Mouse (Mus musculus) CH12.LX (cell line): ENCODE measurements around the gene Peli3.

Source experiments
- CTCF ChIP-seq, 2 experiments: IDR thresholded peaks in 1 of 2; conservative IDR thresholded peaks in 1 of 2; 2 replicates each; pipeline ENCODE4 v1.5.1; 2011 to 2012; ENCODE audit warnings: low read depth in 2 of 2, low read length in 2 of 2, improper control_type of control experiment in 1 of 2, inconsistent platforms in 1 of 2, mild to moderate bottlenecking in 1 of 2, moderate library complexity in 1 of 2
- GABPA ChIP-seq: IDR thresholded peaks from 2 replicates; pipeline ENCODE4 v1.6.1; 2012; ENCODE audit warnings: low read depth, low read length, improper control_type of control experiment, inconsistent platforms; ENCODE audit not compliant: insufficient replicate concordance
- MAFK ChIP-seq: IDR thresholded peaks from 2 replicates; pipeline ENCODE4 v1.6.1; 2011; ENCODE audit warnings: low read length, improper control_type of control experiment; ENCODE audit not compliant: insufficient replicate concordance
- MAX ChIP-seq: IDR thresholded peaks from 2 replicates; pipeline ENCODE4 v1.6.1; 2011; ENCODE audit warnings: low read length, improper control_type of control experiment
- MEF2A ChIP-seq: IDR thresholded peaks from 2 replicates; pipeline ENCODE4 v1.6.1; 2014; ENCODE audit warnings: low read depth, mild to moderate bottlenecking, inconsistent platforms, low read length, improper control_type of control experiment, borderline replicate concordance
- PAX5 ChIP-seq: IDR thresholded peaks from 2 replicates; pipeline ENCODE4 v1.6.1; 2012; ENCODE audit warnings: low read length, inconsistent platforms, mixed read lengths
- POLR2A ChIP-seq: IDR thresholded peaks from 2 replicates; pipeline ENCODE4 v1.6.1; 2011; ENCODE audit warnings: low read depth, mild to moderate bottlenecking, improper control_type of control experiment, low read length
- POLR2AphosphoS2 ChIP-seq: IDR thresholded peaks from 2 replicates; pipeline ENCODE4 v1.6.1; 2011; ENCODE audit warnings: low read depth, low read length, improper control_type of control experiment
- RAD21 ChIP-seq: IDR thresholded peaks from 2 replicates; pipeline ENCODE4 v1.6.1; 2011; ENCODE audit warnings: low read depth, mild to moderate bottlenecking, low read length, improper control_type of control experiment, moderate library complexity
- TCF12 ChIP-seq: IDR thresholded peaks from 2 replicates; pipeline ENCODE4 v1.6.1; 2014; ENCODE audit warnings: low read depth, mild to moderate bottlenecking, inconsistent platforms, low read length, improper control_type of control experiment
- UBTF ChIP-seq: IDR thresholded peaks from 2 replicates; pipeline ENCODE4 v1.6.1; 2012; ENCODE audit warnings: low read depth, mild to moderate bottlenecking, inconsistent platforms, low read length, improper control_type of control experiment, moderate library complexity
- USF1 ChIP-seq: IDR thresholded peaks from 2 replicates; pipeline ENCODE4 v1.6.1; 2014; ENCODE audit warnings: low read depth, mild to moderate bottlenecking, inconsistent platforms, low read length, improper control_type of control experiment
- ZMIZ1 ChIP-seq: IDR thresholded peaks from 2 replicates; pipeline ENCODE4 v1.6.1; 2012; ENCODE audit warnings: low read depth, mild to moderate bottlenecking, inconsistent platforms, low read length, improper control_type of control experiment

- TF ChIP-seq CTCF (conservative IDR thresholded peaks at IDR 0.05 in 1 of 2, IDR thresholded peaks at IDR 0.05 in 1 of 2; ENCODE audit: low read depth in 2 of 2, low read length in 2 of 2) (no peak), PAX5 (no peak), USF1 (no peak), ZMIZ1 (no peak), TCF12 (peak; percentile 57; the same call in 1 of the 2 replicates), MEF2A (no peak), GABPA (no peak), POLR2A (peak; percentile 62), UBTF (no peak), MAFK (no peak), MAX (no peak), RAD21 (no peak), POLR2AphosphoS2 (peak; percentile 90)
These were observed 36.7 kb downstream of the Peli3 start, which contains the start of gene Bbs1 for GRCm38 (mm10) chr19:4905979-4906794.
